Mouse (Mus musculus): ENCODE data around the gene Fgf15. TPM values are rescaled to one million over a fixed set of nuclear protein-coding genes. Genes with fewer than 3 reads are reported as not detected.

Fgf15 gene
- polyA plus RNA-seq (2015; fragmentation: Illumina TruSeq; extraction: RNeasy Lipid Tissue Mini Kit (QIAGEN cat#74804); ENCODE audit: insufficient read depth, low read depth, low replicate concordance): not detected

DNA sequence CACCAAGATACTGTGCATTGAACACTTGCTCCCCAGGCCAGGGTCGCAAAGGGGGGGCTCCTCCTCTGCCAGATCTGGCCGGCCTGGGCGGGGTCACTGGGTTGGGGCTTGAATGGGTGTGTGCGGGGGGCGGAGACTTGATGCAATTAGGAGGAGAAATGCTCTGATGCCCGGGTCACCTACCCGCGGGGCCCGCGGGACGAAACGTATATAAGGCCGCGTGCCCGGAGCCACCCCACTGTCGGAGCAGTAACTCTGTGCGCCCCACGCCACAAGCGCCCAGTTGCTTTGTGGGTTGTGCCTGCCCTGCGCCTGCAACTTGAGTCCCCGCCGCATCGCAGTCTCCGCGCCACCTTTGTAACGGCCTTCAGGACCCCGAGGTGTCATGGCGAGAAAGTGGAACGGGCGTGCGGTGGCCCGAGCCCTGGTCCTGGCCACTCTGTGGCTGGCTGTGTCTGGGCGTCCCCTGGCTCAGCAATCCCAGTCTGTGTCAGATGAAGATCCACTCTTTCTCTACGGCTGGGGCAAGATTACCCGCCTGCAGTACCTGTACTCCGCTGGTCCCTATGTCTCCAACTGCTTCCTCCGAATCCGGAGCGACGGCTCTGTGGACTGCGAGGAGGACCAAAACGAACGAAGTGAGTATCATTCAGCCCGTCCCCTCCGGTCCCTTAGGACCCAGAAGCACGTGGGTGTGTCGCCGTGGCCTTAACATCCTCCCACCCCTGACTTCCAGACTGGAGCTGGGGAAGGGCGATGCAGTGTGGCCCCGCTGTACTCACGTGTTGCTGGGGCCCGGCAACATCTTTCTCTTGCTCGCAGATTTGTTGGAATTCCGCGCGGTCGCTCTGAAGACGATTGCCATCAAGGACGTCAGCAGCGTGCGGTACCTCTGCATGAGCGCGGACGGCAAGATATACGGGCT, at the start of gene Fgf15:
TSS of gene Fgf15 (plus strand) at position 238 of the 925 bp plus-strand sequence.

DNA sequence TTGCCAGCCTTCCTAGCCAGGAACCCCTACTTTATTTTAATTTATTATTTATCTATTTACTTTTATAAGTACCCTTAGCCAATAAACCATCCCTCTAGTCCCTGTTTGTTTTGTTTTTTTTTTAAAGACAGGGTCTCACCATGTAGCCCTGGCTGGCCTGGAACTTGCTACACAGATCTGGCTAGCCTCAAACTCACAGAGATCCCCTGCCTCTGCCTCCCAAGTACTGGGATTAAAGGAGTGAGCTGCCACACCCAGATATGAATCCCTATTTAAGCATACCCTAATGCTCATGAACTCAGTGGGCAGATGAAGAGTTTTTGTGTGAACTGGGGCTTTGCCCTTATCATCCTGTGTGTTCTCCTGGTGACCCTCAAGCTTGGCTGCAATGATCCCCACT, 49.3 kb upstream of the Fgf15 start, which contains the start of gene Fgf4:
TSS of gene Fgf4 (plus strand) at position 301 of the 400 bp plus-strand sequence.

DNA sequence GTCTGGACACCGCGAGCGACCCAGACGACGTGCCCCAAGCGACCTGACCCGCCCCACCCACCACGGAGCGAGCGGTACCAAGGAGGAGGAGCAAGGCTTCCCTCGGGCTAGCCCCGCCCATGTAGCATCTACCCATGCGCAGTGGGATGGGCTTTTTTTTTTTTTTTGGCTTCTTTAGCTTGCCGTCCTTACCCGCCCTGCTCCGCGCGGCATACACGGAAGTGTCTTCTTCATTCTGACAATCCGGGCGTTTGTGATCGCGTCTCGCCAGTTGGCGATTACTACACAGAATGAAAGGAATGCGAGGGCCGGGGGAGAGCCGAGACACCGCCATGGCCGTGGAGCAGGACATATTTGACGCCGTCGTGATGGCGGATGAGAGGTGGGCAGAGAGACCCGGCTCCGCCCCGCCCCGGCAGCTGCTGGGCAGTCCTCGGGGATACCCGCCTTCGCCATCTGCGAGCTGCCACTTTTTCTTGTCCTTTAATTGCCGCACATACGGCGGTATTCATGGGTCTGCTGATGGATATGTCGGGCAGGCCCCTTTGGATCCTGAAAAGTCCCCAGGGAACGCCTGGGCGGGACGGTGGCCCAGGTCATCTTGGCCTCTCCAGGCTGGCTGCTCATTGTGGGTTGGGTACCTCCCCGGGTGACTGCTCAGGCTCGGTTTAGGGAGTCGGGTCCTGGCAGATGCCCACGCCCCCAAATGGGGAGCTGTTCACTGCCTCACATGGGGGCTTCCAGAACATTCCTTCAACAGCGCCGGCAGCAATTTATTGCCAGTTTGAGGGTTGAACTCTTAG, 18.8 kb downstream of the Fgf15 start, which contains the start of gene LTO1:
TSS of gene LTO1 (plus strand) at position 153 of the 803 bp plus-strand sequence.

DNA sequence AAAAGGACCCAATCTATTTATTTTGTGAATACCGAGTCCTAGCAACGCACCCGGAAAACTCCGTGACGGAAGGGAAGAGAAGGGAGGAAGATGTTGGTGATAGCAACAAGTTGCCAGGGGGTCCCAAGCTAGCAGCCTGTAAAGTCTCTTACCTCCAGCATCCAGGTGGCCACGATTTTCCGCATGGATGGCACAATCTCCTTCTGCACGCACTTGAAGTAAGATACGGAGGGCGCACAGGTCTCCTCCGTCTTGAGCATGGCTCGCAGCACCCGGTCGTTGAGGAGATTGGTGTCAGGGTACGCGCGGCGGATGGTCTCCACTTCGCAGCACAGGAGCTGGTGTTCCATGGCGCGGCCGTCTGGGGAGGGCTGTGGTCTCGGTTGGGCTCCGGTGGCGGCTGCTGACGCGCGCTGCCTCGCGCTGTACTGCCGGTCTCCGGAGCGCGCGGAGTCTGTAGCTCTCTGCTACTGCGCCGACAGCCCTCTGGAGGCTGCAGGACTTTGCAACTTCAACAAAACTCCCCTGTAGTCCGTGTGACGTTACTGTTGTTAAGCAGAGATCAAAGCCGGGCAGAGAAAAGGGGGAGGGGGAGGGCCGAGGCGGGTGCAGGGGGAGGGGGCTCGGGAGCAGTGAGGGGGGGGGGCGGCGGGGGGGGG, 43.1 kb downstream of the Fgf15 start, which contains the start of gene Ccnd1:
TSS of gene Ccnd1 (minus strand) at position 582 of the 659 bp plus-strand sequence.

Other genes with a start within 250 kb of the Fgf15 start
- 14.6 TPM for gene Ano1, start 144.6 kb upstream of the Fgf15 start, polyA plus RNA-seq (2015; fragmentation: Illumina TruSeq; extraction: RNeasy Lipid Tissue Mini Kit (QIAGEN cat#74804); ENCODE audit: insufficient read depth, low read depth, low replicate concordance)
- gene Fgf3, start 58.4 kb upstream of the Fgf15 start, polyA plus RNA-seq (2015; fragmentation: Illumina TruSeq; extraction: RNeasy Lipid Tissue Mini Kit (QIAGEN cat#74804); ENCODE audit: insufficient read depth, low read depth, low replicate concordance): not detected
- not detected for gene Fgf4, start 49.2 kb upstream of the Fgf15 start, polyA plus RNA-seq (2015; fragmentation: Illumina TruSeq; extraction: RNeasy Lipid Tissue Mini Kit (QIAGEN cat#74804); ENCODE audit: insufficient read depth, low read depth, low replicate concordance)
- 3.6 TPM for gene LTO1, start 18.6 kb downstream of the Fgf15 start, polyA plus RNA-seq (2015; fragmentation: Illumina TruSeq; extraction: RNeasy Lipid Tissue Mini Kit (QIAGEN cat#74804); ENCODE audit: insufficient read depth, low read depth, low replicate concordance)
- gene Ccnd1, start 43.4 kb downstream of the Fgf15 start, polyA plus RNA-seq (2015; fragmentation: Illumina TruSeq; extraction: RNeasy Lipid Tissue Mini Kit (QIAGEN cat#74804); ENCODE audit: insufficient read depth, low read depth, low replicate concordance): 13.2 TPM